Mouse (Mus musculus): ENCODE results near the gene Otp. TPM values are rescaled to one million over a fixed set of nuclear protein-coding genes. Genes with fewer than 3 reads are reported as not detected.

The Otp gene
- total and polyA plus RNA-seq, 3 experiments = not detected

GRCm38 (mm10) chr13:94872439-94872838 lies 3.0 kb upstream of the Otp start:
- in situ Hi-C loops (cut with MboI; ENCODE audit: low pct_ligation_motif_present, low pct_unique_long_range_greater_than_20kb, low sequenced_read_pairs) = no loop called here

GRCm38 (mm10) chr13:94873111-94874038 lies 2.0 kb upstream of the Otp start:
- Histone ChIP-seq H3K27me3 (replicated peaks) (no peaks in the 10 kb centered on the region), H3K9ac (ENCODE audit: insufficient read depth, low read depth) (no peak overlapping the region), H3K4me1 (ENCODE audit: control insufficient read depth in 1 of 2, insufficient read depth in 2 of 2) (peaks cover 0 to 11% of the 10 kb centered on the region in 2 experiments; a peak in 2 of 4 replicates), H3K79me2 (replicated peaks; ENCODE audit: control insufficient read depth, extremely low read depth, insufficient read depth, poor library complexity, severe bottlenecking) (no peaks in the 10 kb centered on the region), H3K4me3 (replicated peaks in 1 of 3; ENCODE audit: low read depth in 2 of 3, low read length in 2 of 3, poor library complexity in 1 of 3) (no peak overlapping the region), H3K4me2 (ENCODE audit: insufficient read depth, low read depth, poor library complexity, severe bottlenecking) (no peak overlapping the region), H3K27ac (ENCODE audit: insufficient read depth, low read depth) (no peak overlapping the region), H3K36me3 (replicated peaks in 1 of 2; ENCODE audit: control insufficient read depth in 1 of 2, insufficient read depth in 1 of 2, low read length in 1 of 2) (no peaks in the 10 kb centered on the region), H3K9me3 (replicated peaks; ENCODE audit: low read length) (peaks cover 16% of the 10 kb centered on the region)
- in situ Hi-C loops (cut with MboI; ENCODE audit: low pct_ligation_motif_present, low pct_unique_long_range_greater_than_20kb, low sequenced_read_pairs) (no loop called here), dilution Hi-C loops (cut with MboI; ENCODE audit: extremely low pct_ligation_motif_present, extremely low pct_unique_long_range_greater_than_20kb, low sequenced_read_pairs) (no loop called here)
- DNase-seq (ENCODE audit: extremely low read depth) = no peak
- TF ChIP-seq RAD21 (IDR thresholded peaks at IDR 0.05; ENCODE audit: low read depth, low read length) (no peak), JUN (IDR thresholded peaks at IDR 0.05; ENCODE audit: insufficient read depth, low read depth, low read length) (no peak), ZC3H11A (IDR thresholded peaks at IDR 0.05; ENCODE audit: low read depth, low read length) (no peak), TCF12 (IDR thresholded peaks at IDR 0.05; ENCODE audit: low read depth, low read length) (no peak), NRF1 (IDR thresholded peaks at IDR 0.05; ENCODE audit: low read depth, low read length) (no peak), ELF1 (IDR thresholded peaks at IDR 0.05; ENCODE audit: low read depth, low read length) (no peak), USF2 (conservative IDR thresholded peaks at IDR 0.05; ENCODE audit: low read depth, low read length) (no peak), SMC3 (IDR thresholded peaks at IDR 0.05; ENCODE audit: low read depth, low read length) (no peak), EP300 (IDR thresholded peaks at IDR 0.05; ENCODE audit: low read length) (no peak), MXI1 (IDR thresholded peaks at IDR 0.05; ENCODE audit: low read depth, low read length) (no peak), ETS1 (conservative IDR thresholded peaks at IDR 0.05; ENCODE audit: low read depth, low read length) (no peak), IRF4 (IDR thresholded peaks at IDR 0.05; ENCODE audit: low read depth, low read length) (no peak), MYC (IDR thresholded peaks at IDR 0.05; ENCODE audit: low read depth, low read length) (no peak), BHLHE40 (IDR thresholded peaks at IDR 0.05; ENCODE audit: low read depth, low read length) (no peak), MAX (IDR thresholded peaks at IDR 0.05; ENCODE audit: low read length) (no peak), ZNF384 (IDR thresholded peaks at IDR 0.05; ENCODE audit: low read depth, low read length) (no peak), POLR2A (IDR thresholded peaks at IDR 0.05; ENCODE audit: low read depth, low read length) (no peak), PAX5 (IDR thresholded peaks at IDR 0.05; ENCODE audit: low read length) (no peak), USF1 (IDR thresholded peaks at IDR 0.05; ENCODE audit: low read depth, low read length) (no peak)

More at GRCm38 (mm10) chr13:94872439-94872838, 3.0 kb upstream of the Otp start:
- H3K27me3 ChIP-seq (replicated peaks) = no peaks in the 10 kb centered on the region
- no peak for DNase-seq (ENCODE audit: extremely low read depth)
- dilution Hi-C loops (cut with MboI; ENCODE audit: extremely low pct_ligation_motif_present, extremely low pct_unique_long_range_greater_than_20kb, low sequenced_read_pairs) = no loop called here
- no peak overlapping the region for H3K4me2 ChIP-seq (ENCODE audit: insufficient read depth, low read depth, poor library complexity, severe bottlenecking)
- no peak overlapping the region for H3K4me3 ChIP-seq (replicated peaks in 1 of 3; ENCODE audit: low read depth in 2 of 3, low read length in 2 of 3, poor library complexity in 1 of 3)
- H3K36me3 ChIP-seq (replicated peaks in 1 of 2; ENCODE audit: control insufficient read depth in 1 of 2, insufficient read depth in 1 of 2, low read length in 1 of 2) = no peaks in the 10 kb centered on the region
- peaks cover 0 to 11% of the 10 kb centered on the region in 2 experiments; a peak in 2 of 4 replicates for H3K4me1 ChIP-seq (ENCODE audit: control insufficient read depth in 1 of 2, insufficient read depth in 2 of 2)
- no peak overlapping the region for H3K9ac ChIP-seq (ENCODE audit: insufficient read depth, low read depth)
- no peaks in the 10 kb centered on the region for H3K79me2 ChIP-seq (replicated peaks; ENCODE audit: control insufficient read depth, extremely low read depth, insufficient read depth, poor library complexity, severe bottlenecking)
- TF ChIP-seq E2F4 (IDR thresholded peaks at IDR 0.05; ENCODE audit: insufficient replicate concordance, low read depth, low read length) (no peak), NRF1 (IDR thresholded peaks at IDR 0.05; ENCODE audit: low read depth, low read length) (no peak), MXI1 (IDR thresholded peaks at IDR 0.05; ENCODE audit: low read depth, low read length) (no peak)
- peaks cover 16% of the 10 kb centered on the region for H3K9me3 ChIP-seq (replicated peaks; ENCODE audit: low read length)
- no peak overlapping the region for H3K27ac ChIP-seq (ENCODE audit: insufficient read depth, low read depth)

Data from CH12.LX (cell line).